Comparison of ENCODE assay signal across 23 mouse cellular contexts in genomic region chr16:36722739-36723138, GRCm38 (mm10). TPM values are rescaled to one million over a fixed set of nuclear protein-coding genes. Genes with fewer than 3 reads are reported as not detected.
DNase-seq lines count a peak whose midpoint lies in the region; ATAC-seq lines count a peak whose summit lies in the region.
"Had no signal": no experiment of that assay in that cellular context is flagged by ENCODE, and none has a peak within 500 bp of the region (broad histone marks: within the 10 kb centered on the region; RNA-seq: fewer than 3 reads in every experiment).

No protein-coding gene starts in this region.

- ATAC-seq in heart, embryonic 13.5 days (ENCODE audit: extremely low read depth, insufficient number of reproducible peaks, low FRiP score, low TSS enrichment), result no peak
- ATAC-seq: lung, postnatal 0 days; midbrain, embryonic 15.5 days had no signal

- H3K4me2 ChIP-seq in heart, embryonic 13.5 days, result peak overlapping the region; percentile 56
- H3K4me2 ChIP-seq: hindbrain, embryonic 12.5 days; midbrain, embryonic 15.5 days; neural tube, embryonic 13.5 days had no signal

- DNase-seq in embryo, embryonic 9.5 days (ENCODE audit: extremely low spot score), result peak; percentile 5
- no peak for DNase-seq in embryo, embryonic 11 days
- DNase-seq in heart, adult 9 months (ENCODE audit: low spot score in 2 of 2), result no peak
- DNase-seq in A20 (ENCODE audit: low read depth, low spot score) (peak; percentile 68), R1 (ENCODE audit: low read depth, low spot score) (peak; percentile 51)
- DNase-seq in gastrocnemius, adult 18-20 months (ENCODE audit: low spot score), result no peak
- no peak for DNase-seq in urinary bladder, postnatal 4 days (ENCODE audit: low spot score in 2 of 2)
- DNase-seq: adrenal gland, postnatal 14 days; cerebellum, adult 2 months; cerebellum, postnatal 25 days; gastrocnemius, postnatal 36 days; kidney, adult 2 months; kidney, postnatal 25 days; layer of hippocampus, postnatal 36 days had no signal

- H3K9ac ChIP-seq in heart, embryonic 13.5 days, result 0 out of 2 replicates have a peak overlapping the region, but pooled peaks have one; percentile 28
- H3K9ac ChIP-seq: hindbrain, embryonic 12.5 days; midbrain, embryonic 15.5 days; neural tube, embryonic 13.5 days had no signal

- H3K36me3 ChIP-seq in heart, embryonic 13.5 days, result no peaks in the 10 kb centered on the region
- H3K36me3 ChIP-seq: hindbrain, embryonic 12.5 days; midbrain, embryonic 15.5 days; neural tube, embryonic 13.5 days had no signal

- H3K4me1 ChIP-seq in heart, embryonic 13.5 days, result no peaks in the 10 kb centered on the region
- H3K4me1 ChIP-seq: hindbrain, embryonic 12.5 days; midbrain, embryonic 15.5 days had no signal

- H3K9me3 ChIP-seq in heart, embryonic 13.5 days, result no peaks in the 10 kb centered on the region
- H3K9me3 ChIP-seq: hindbrain, embryonic 12.5 days; midbrain, embryonic 15.5 days; neural tube, embryonic 13.5 days had no signal

- H3K4me3 ChIP-seq in heart, embryonic 13.5 days, result no peak overlapping the region
- H3K4me3 ChIP-seq: hindbrain, embryonic 12.5 days; midbrain, embryonic 15.5 days; neural tube, embryonic 13.5 days had no signal

- no peak overlapping the region for H3K27ac ChIP-seq in heart, embryonic 13.5 days (replicated peaks)
- H3K27ac ChIP-seq: hindbrain, embryonic 12.5 days; macrophage; midbrain, embryonic 15.5 days; neural tube, embryonic 13.5 days; stomach, postnatal 0 days had no signal

- WGBS in heart, embryonic 13.5 days, result 20% methylated on average over 4 of the region's 4 CpGs

- peaks cover 22% of the 10 kb centered on the region for H3K27me3 ChIP-seq in heart, embryonic 13.5 days (replicated peaks)
- H3K27me3 ChIP-seq: hindbrain, embryonic 12.5 days; midbrain, embryonic 15.5 days; neural tube, embryonic 13.5 days had no signal

RNA-seq across cellular contexts. Expression of gene Ildr1, which starts 29.0 kb away (rescaled TPM):
- 0.17 TPM in 2 replicates for polyA plus RNA-seq in heart, embryonic 13.5 days (2015; fragmentation: Nextera tagmentation; extraction: Ambion mirVana)
- total RNA-seq in gastrocnemius, adult 18-20 months (2021), result under 1 TPM; 0.11 to 0.28 TPM
- total RNA-seq: adrenal gland, postnatal 14 days; gastrocnemius, postnatal 36 days; MEL had no signal
- polyA plus RNA-seq: heart, postnatal 0 days; macrophage; neural tube, embryonic 13.5 days had no signal

RNA-seq across cellular contexts. Expression of gene Cd86, which starts 56.9 kb away (rescaled TPM):
- polyA plus RNA-seq in heart, embryonic 13.5 days (2015; fragmentation: Nextera tagmentation; extraction: Ambion mirVana), result 1.2 and 1.3 TPM in 2 replicates
- under 1 TPM; 0.14 to 0.28 TPM for total RNA-seq in gastrocnemius, adult 18-20 months (2021)
- total RNA-seq: MEL had no signal

Comparison
In these comparisons a context has a peak if more than half of its experiments do, and no peak if none do; other contexts are left out.
1. DNase-seq: peak in embryo, embryonic 9.5 days (single experiment), A20 (single experiment) and R1 (single experiment); none in embryo, embryonic 11 days (single experiment), heart, adult 9 months (0 of 2), gastrocnemius, adult 18-20 months (single experiment) and urinary bladder, postnatal 4 days (0 of 2).